Mouse (Mus musculus) cerebellum, adult (tissue): Measurements from ENCODE around the gene Qrfp.

Source experiments
- ATAC-seq: cut with Nextera tagmentation; 2 replicates; pipeline ENCODE4 v1.9.2; 2017; ENCODE audit warnings: mild to moderate bottlenecking, moderate library complexity, mixed read lengths; ENCODE audit not compliant: insufficient number of reproducible peaks, low FRiP score, low TSS enrichment

Gene Qrfp

GRCm38 (mm10) chr2:31810444-31810843, at the start of gene Qrfp:
Qrfp (minus strand) TSS chr2:31810580.
- no peak for ATAC-seq

- no peak for ATAC-seq
These were observed 48.1 kb upstream of the Qrfp start for GRCm38 (mm10) chr2:31858500-31858899.

GRCm38 (mm10) chr2:31857180-31857579, 46.8 kb upstream of the Qrfp start:
- ATAC-seq, result no peak

- no peak for ATAC-seq
These were observed 45.6 kb upstream of the Qrfp start for GRCm38 (mm10) chr2:31855991-31856390.

GRCm38 (mm10) chr2:31850141-31850540, 39.8 kb upstream of the Qrfp start:
- no peak for ATAC-seq

GRCm38 (mm10) chr2:31847908-31848307, 37.5 kb upstream of the Qrfp start:
- ATAC-seq, result 0 out of 2 replicates have a peak, but pooled peaks have one; percentile 49

- no peak for ATAC-seq
These were observed 36.6 kb upstream of the Qrfp start for GRCm38 (mm10) chr2:31846692-31847660.

GRCm38 (mm10) chr2:31845896-31846691, 35.7 kb upstream of the Qrfp start, which contains the start of gene Fibcd1:
Fibcd1 (minus strand) TSS chr2:31846005.
- 0 out of 2 replicates have a peak, but pooled peaks have one; percentile 34 for ATAC-seq

- ATAC-seq, result no peak
These were observed 35.1 kb upstream of the Qrfp start for GRCm38 (mm10) chr2:31845512-31845895.

- ATAC-seq, result no peak
These were observed 34.4 kb upstream of the Qrfp start for GRCm38 (mm10) chr2:31844729-31845136.

GRCm38 (mm10) chr2:31838868-31839267, 28.5 kb upstream of the Qrfp start:
- no peak for ATAC-seq

GRCm38 (mm10) chr2:31836985-31837384, 26.6 kb upstream of the Qrfp start:
- no peak for ATAC-seq

- no peak for ATAC-seq
These were observed 25.7 kb upstream of the Qrfp start for GRCm38 (mm10) chr2:31836091-31836490.

- no peak for ATAC-seq
These were observed 18.0 kb upstream of the Qrfp start for GRCm38 (mm10) chr2:31828311-31828825.

GRCm38 (mm10) chr2:31827877-31828276, 17.5 kb upstream of the Qrfp start:
- no peak for ATAC-seq

GRCm38 (mm10) chr2:31826094-31827085, 16.0 kb upstream of the Qrfp start:
- peak; percentile 22; the same call in 1 of the 2 replicates for ATAC-seq

GRCm38 (mm10) chr2:31825469-31825911, 15.1 kb upstream of the Qrfp start:
- no peak for ATAC-seq

GRCm38 (mm10) chr2:31823933-31824730, 13.8 kb upstream of the Qrfp start:
- ATAC-seq, result no peak
